Mouse (Mus musculus) neural tube, embryonic 15.5 days (tissue): ENCODE measurements around the gene Zbed4. TPM values are rescaled to one million over a fixed set of nuclear protein-coding genes. Genes with fewer than 3 reads are reported as not detected.
A peak's percentile ranks its signal among the peaks of the same experiment; 100 is the strongest.

Experiments used
- ATAC-seq: fragments of 200-750 bp; cut with Nextera tagmentation; 2 replicates; pipeline ENCODE4 v1.8.0; 2017; ENCODE audit warnings: mild to moderate bottlenecking, moderate TSS enrichment, moderate library complexity; ENCODE audit not compliant: low FRiP score
- H3K27ac ChIP-seq: fragments of 300-500 bp; sonication (generic); replicated peaks from 2 replicates; pipeline ENCODE4 v1.5.1; 2015; ENCODE audit warnings: mild to moderate bottlenecking, inconsistent platforms
- H3K27me3 ChIP-seq: fragments of 300-500 bp; sonication (generic); replicated peaks from 2 replicates; pipeline ENCODE4 v1.6.1; 2015; ENCODE audit warnings: inconsistent platforms
- H3K36me3 ChIP-seq: fragments of 300-500 bp; sonication (generic); 2 replicates; pipeline ENCODE4 v1.6.1; 2015; ENCODE audit warnings: inconsistent platforms
- H3K4me1 ChIP-seq: fragments of 300-500 bp; sonication (generic); 2 replicates; pipeline ENCODE4 v1.6.1; 2015; ENCODE audit warnings: inconsistent platforms
- H3K4me2 ChIP-seq: fragments of 300-500 bp; sonication (generic); 2 replicates; pipeline ENCODE4 v1.6.1; 2015; ENCODE audit warnings: inconsistent platforms, mild to moderate bottlenecking, moderate library complexity
- H3K4me3 ChIP-seq: fragments of 300-500 bp; sonication (generic); replicated peaks from 2 replicates; pipeline ENCODE4 v1.5.1; 2015; ENCODE audit warnings: mild to moderate bottlenecking, inconsistent platforms
- H3K9ac ChIP-seq: fragments of 300-500 bp; sonication (generic); replicated peaks from 2 replicates; pipeline ENCODE4 v1.6.1; 2015; ENCODE audit warnings: mild to moderate bottlenecking, inconsistent platforms
- H3K9me3 ChIP-seq: fragments of 300-500 bp; sonication (generic); replicated peaks from 2 replicates; pipeline ENCODE4 v1.6.1; 2016; ENCODE audit warnings: inconsistent platforms
- WGBS: fragments of 180-500 bp; shearing (Covaris S2); methylation state at CpG from one replicate; pipeline ENCODE4 v1.1.7; 2015; ENCODE audit warnings: mixed read lengths; 5-methylcytosine and 5-hydroxymethylcytosine counted together
- polyA plus RNA-seq: library from polyadenylated mRNA; unstranded; fragments of >200 nt; fragmentation: Nextera tagmentation; extraction: Ambion mirVana; gene quantifications from 2 replicates; pipeline ENCODE4 v1.2.1, GENCODE M21; 2015

Zbed4 gene
- polyA plus RNA-seq, 1 experiment from 2014 or later = 12.0 TPM

GRCm38 (mm10) chr15:88717239-88717638, 34.2 kb upstream of the Zbed4 start:
- WGBS = 43% methylated on average over 9 of the region's 9 CpGs
- Histone ChIP-seq H3K9me3 (no peaks in the 10 kb centered on the region), H3K9ac (no peak overlapping the region), H3K4me3 (no peak overlapping the region), H3K36me3 (peaks cover 50% of the 10 kb centered on the region), H3K27ac (no peak overlapping the region), H3K4me1 (peaks cover 22% of the 10 kb centered on the region), H3K4me2 (no peak overlapping the region), H3K27me3 (no peaks in the 10 kb centered on the region)
- ATAC-seq = no peak

- H3K36me3 ChIP-seq = peaks cover 53% of the 10 kb centered on the region
- H3K27ac ChIP-seq = no peak overlapping the region
- H3K4me1 ChIP-seq = peaks cover 28% of the 10 kb centered on the region
- no peaks in the 10 kb centered on the region for H3K27me3 ChIP-seq
- no peaks in the 10 kb centered on the region for H3K9me3 ChIP-seq
- WGBS = 91% methylated on average over 6 of the region's 6 CpGs
- no peak overlapping the region for H3K4me2 ChIP-seq
- no peak overlapping the region for H3K4me3 ChIP-seq
- H3K9ac ChIP-seq = no peak overlapping the region
- no peak for ATAC-seq
These were observed 28.3 kb upstream of the Zbed4 start for GRCm38 (mm10) chr15:88723205-88723604.

GRCm38 (mm10) chr15:88724311-88724710, 27.1 kb upstream of the Zbed4 start:
- no peak overlapping the region for H3K9ac ChIP-seq
- H3K27me3 ChIP-seq = no peaks in the 10 kb centered on the region
- WGBS = 75% methylated on average over 7 of the region's 7 CpGs
- H3K4me3 ChIP-seq = no peak overlapping the region
- peaks cover 19% of the 10 kb centered on the region for H3K4me1 ChIP-seq
- H3K36me3 ChIP-seq = peaks cover 55% of the 10 kb centered on the region
- no peaks in the 10 kb centered on the region for H3K9me3 ChIP-seq
- ATAC-seq = no peak
- H3K4me2 ChIP-seq = no peak overlapping the region
- H3K27ac ChIP-seq = no peak overlapping the region

GRCm38 (mm10) chr15:88725036-88725435, 26.4 kb upstream of the Zbed4 start:
- no peaks in the 10 kb centered on the region for H3K27me3 ChIP-seq
- no peak for ATAC-seq
- no peak overlapping the region for H3K4me2 ChIP-seq
- no peaks in the 10 kb centered on the region for H3K9me3 ChIP-seq
- H3K4me1 ChIP-seq = peaks cover 24% of the 10 kb centered on the region
- WGBS = 89% methylated on average over 5 of the region's 5 CpGs
- H3K4me3 ChIP-seq = no peak overlapping the region
- no peak overlapping the region for H3K9ac ChIP-seq
- H3K36me3 ChIP-seq = peaks cover 63% of the 10 kb centered on the region
- no peak overlapping the region for H3K27ac ChIP-seq

- peaks cover 38% of the 10 kb centered on the region for H3K4me1 ChIP-seq
- H3K36me3 ChIP-seq = peaks cover 60% of the 10 kb centered on the region
- 90% methylated on average over 3 of the region's 3 CpGs for WGBS
- no peaks in the 10 kb centered on the region for H3K27me3 ChIP-seq
- H3K9ac ChIP-seq = no peak overlapping the region
- H3K4me2 ChIP-seq = no peak overlapping the region
- ATAC-seq = no peak
- no peaks in the 10 kb centered on the region for H3K9me3 ChIP-seq
- H3K4me3 ChIP-seq = no peak overlapping the region
- H3K27ac ChIP-seq = no peak overlapping the region
These were observed 24.3 kb upstream of the Zbed4 start for GRCm38 (mm10) chr15:88727204-88727603.

GRCm38 (mm10) chr15:88730717-88731116, 20.7 kb upstream of the Zbed4 start:
- ATAC-seq = no peak
- H3K4me2 ChIP-seq = no peak overlapping the region
- no peaks in the 10 kb centered on the region for H3K27me3 ChIP-seq
- 82% methylated on average over 3 of the region's 3 CpGs for WGBS
- no peak overlapping the region; the same call in 1 of the 2 replicates for H3K27ac ChIP-seq
- no peak overlapping the region for H3K9ac ChIP-seq
- no peaks in the 10 kb centered on the region for H3K9me3 ChIP-seq
- peaks cover 35% of the 10 kb centered on the region for H3K4me1 ChIP-seq
- no peak overlapping the region for H3K4me3 ChIP-seq
- H3K36me3 ChIP-seq = peaks cover 33% of the 10 kb centered on the region

GRCm38 (mm10) chr15:88732405-88733020, 18.9 kb upstream of the Zbed4 start:
- no peaks in the 10 kb centered on the region for H3K27me3 ChIP-seq
- peaks cover 21% of the 10 kb centered on the region for H3K36me3 ChIP-seq
- peak overlapping the region; percentile 64 for H3K4me3 ChIP-seq
- ATAC-seq = no peak
- H3K4me2 ChIP-seq = peak overlapping the region; percentile 78
- H3K27ac ChIP-seq = no peak overlapping the region
- 28% methylated on average over 15 of the region's 15 CpGs for WGBS
- peak overlapping the region; percentile 68 for H3K9ac ChIP-seq
- H3K4me1 ChIP-seq = peaks cover 35% of the 10 kb centered on the region
- no peaks in the 10 kb centered on the region for H3K9me3 ChIP-seq

GRCm38 (mm10) chr15:88733041-88733751, 18.3 kb upstream of the Zbed4 start:
- Histone ChIP-seq H3K4me1 (peaks cover 35% of the 10 kb centered on the region), H3K9ac (peak overlapping the region; percentile 68), H3K4me2 (peak overlapping the region; percentile 78), H3K4me3 (peak overlapping the region; percentile 64), H3K27me3 (no peaks in the 10 kb centered on the region), H3K27ac (peak overlapping the region; percentile 81), H3K36me3 (peaks cover 18% of the 10 kb centered on the region), H3K9me3 (no peaks in the 10 kb centered on the region)
- peak; percentile 33; the same call in 1 of the 2 replicates for ATAC-seq
- under 1% methylated on average over 83 of the region's 86 CpGs for WGBS

- under 1% methylated on average over 96 of the region's 103 CpGs for WGBS
- ATAC-seq = peak; percentile 86
- peak within 1 kb of the TSS; percentile 68 for H3K9ac ChIP-seq
These were observed 17.5 kb upstream of the Zbed4 start, which contains the start of gene Brd1 for GRCm38 (mm10) chr15:88733834-88734571. Gene Brd1, minus strand, starts transcription at chr15:88734233.

GRCm38 (mm10) chr15:88736166-88736565, 15.3 kb upstream of the Zbed4 start:
- H3K4me2 ChIP-seq = no peak overlapping the region
- no peaks in the 10 kb centered on the region for H3K27me3 ChIP-seq
- H3K27ac ChIP-seq = no peak overlapping the region
- no peaks in the 10 kb centered on the region for H3K9me3 ChIP-seq
- WGBS = 65% methylated on average over 4 of the region's 4 CpGs
- no peak overlapping the region for H3K4me3 ChIP-seq
- peaks cover 25% of the 10 kb centered on the region for H3K4me1 ChIP-seq
- no peak overlapping the region for H3K9ac ChIP-seq
- ATAC-seq = no peak
- H3K36me3 ChIP-seq = no peaks in the 10 kb centered on the region

More at GRCm38 (mm10) chr15:88733834-88734571, 17.5 kb upstream of the Zbed4 start, which contains the start of gene Brd1:
- Histone ChIP-seq H3K4me1 (peaks cover 35% of the 10 kb centered on the region), H3K4me2 (peak within 1 kb of the TSS; percentile 78), H3K36me3 (peaks cover 14% of the 10 kb centered on the region), H3K27ac (peak within 1 kb of the TSS; percentile 81), H3K9me3 (no peaks in the 10 kb centered on the region), H3K27me3 (no peaks in the 10 kb centered on the region), H3K4me3 (peak within 1 kb of the TSS; percentile 64)

- peaks cover 7% of the 10 kb centered on the region for H3K4me1 ChIP-seq
- WGBS = 72% methylated on average over 2 of the region's 2 CpGs
- H3K27me3 ChIP-seq = no peaks in the 10 kb centered on the region
- no peaks in the 10 kb centered on the region for H3K36me3 ChIP-seq
- no peak for ATAC-seq
- no peak overlapping the region for H3K4me3 ChIP-seq
- H3K9me3 ChIP-seq = no peaks in the 10 kb centered on the region
- H3K4me2 ChIP-seq = no peak overlapping the region
- no peak overlapping the region for H3K27ac ChIP-seq
- H3K9ac ChIP-seq = no peak overlapping the region
These were observed 13.0 kb upstream of the Zbed4 start for GRCm38 (mm10) chr15:88738466-88738865.
